Mouse (Mus musculus) hindbrain, embryonic 16.5 days (tissue): Measurements from ENCODE around the gene Hacd1. TPM values are rescaled to one million over a fixed set of nuclear protein-coding genes. Genes with fewer than 3 reads are reported as not detected.

Experiments
- ATAC-seq: fragments of 200-750 bp; cut with Nextera tagmentation; 2 replicates; pipeline ENCODE4 v1.8.0; 2017; ENCODE audit warnings: moderate TSS enrichment, moderate library complexity
- H3K27ac ChIP-seq: fragments of 300-500 bp; sonication (generic); 2 replicates; pipeline ENCODE4 v1.5.1; 2014; ENCODE audit warnings: low read depth, mild to moderate bottlenecking, control low read depth, low read length, moderate library complexity
- H3K27me3 ChIP-seq: fragments of 300-500 bp; sonication (generic); replicated peaks from 2 replicates; pipeline ENCODE4 v1.6.1; 2014; ENCODE audit warnings: low read length; ENCODE audit not compliant: control insufficient read depth, insufficient read depth
- H3K36me3 ChIP-seq: fragments of 300-500 bp; sonication (generic); 2 replicates; pipeline ENCODE4 v1.6.1; 2014; ENCODE audit warnings: mild to moderate bottlenecking, low read length, moderate library complexity, mixed read lengths; ENCODE audit not compliant: control insufficient read depth, insufficient read depth
- H3K4me1 ChIP-seq: fragments of 300-500 bp; sonication (generic); 2 replicates; pipeline ENCODE4 v1.6.1; 2014; ENCODE audit warnings: low read depth, low read length; ENCODE audit not compliant: control insufficient read depth, insufficient read depth
- H3K4me2 ChIP-seq: fragments of 300-500 bp; sonication (generic); 2 replicates; pipeline ENCODE4 v1.6.1; 2014; ENCODE audit warnings: mild to moderate bottlenecking, low read length, control low read depth, moderate library complexity
- H3K4me3 ChIP-seq: fragments of 300-500 bp; sonication (generic); 2 replicates; pipeline ENCODE4 v1.5.1; 2014; ENCODE audit warnings: mild to moderate bottlenecking, low read length, control low read depth, moderate library complexity
- H3K9ac ChIP-seq: fragments of 300-500 bp; sonication (generic); 2 replicates; pipeline ENCODE4 v1.6.1; 2014; ENCODE audit warnings: low read depth, mild to moderate bottlenecking, control low read depth, low read length, moderate library complexity
- H3K9me3 ChIP-seq: fragments of 300-500 bp; sonication (generic); 2 replicates; pipeline ENCODE4 v1.6.1; 2014; ENCODE audit warnings: mild to moderate bottlenecking, low read length, moderate library complexity; ENCODE audit not compliant: control insufficient read depth
- WGBS: fragments of 180-500 bp; shearing (Covaris S2); extraction: QIAGEN DNeasy Blood & Tissue Kit; methylation state at CpG from one replicate; pipeline ENCODE4 v1.1.7; 2014; 5-methylcytosine and 5-hydroxymethylcytosine counted together
- polyA plus RNA-seq: library from polyadenylated mRNA; unstranded; fragments of >200 nt; fragmentation: Nextera tagmentation; extraction: Ambion mirVana; gene quantifications from 2 replicates; pipeline ENCODE4 v1.2.1, GENCODE M21; 2015

Gene Hacd1
- polyA plus RNA-seq, 1 experiment from 2014 or later: 84.2 TPM

DNA sequence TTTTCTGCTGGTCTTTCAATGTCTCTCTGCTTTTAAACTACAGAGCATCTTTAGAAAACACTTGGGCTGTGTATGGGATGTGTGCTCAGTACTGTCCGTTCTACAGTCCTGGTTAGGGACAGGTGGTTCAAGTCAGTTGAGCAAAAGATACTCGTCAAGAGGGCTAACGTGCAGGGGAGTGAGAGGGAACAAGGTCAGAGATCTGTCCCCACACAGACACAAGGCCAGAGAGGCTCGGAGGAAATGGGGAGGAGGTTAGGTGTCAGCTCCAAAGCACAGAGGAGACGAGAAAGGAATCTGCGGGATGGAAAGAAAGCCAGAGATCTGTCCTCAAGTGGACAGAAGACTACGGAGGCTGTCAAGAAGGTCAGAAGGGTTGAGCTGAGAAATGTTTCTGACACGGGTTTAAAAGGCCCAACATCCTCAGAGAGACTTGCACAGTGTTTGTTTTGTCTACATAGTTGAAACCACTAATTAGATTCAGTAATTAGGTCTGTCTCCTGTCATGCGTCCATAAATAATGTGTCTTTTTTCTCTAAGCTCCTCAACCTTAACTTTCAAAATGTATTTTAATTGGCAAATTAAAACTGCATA lies 12.3 kb downstream of the Hacd1 start:
- WGBS: 58% methylated on average over 9 of the region's 9 CpGs
- Histone ChIP-seq H3K9ac (no peak overlapping the region), H3K36me3 (peaks cover 5% of the 10 kb centered on the region; the same call in 1 of the 2 replicates), H3K4me2 (no peak overlapping the region), H3K27ac (no peak overlapping the region), H3K4me3 (no peak overlapping the region), H3K27me3 (no peaks in the 10 kb centered on the region), H3K9me3 (no peaks in the 10 kb centered on the region), H3K4me1 (no peaks in the 10 kb centered on the region)
- ATAC-seq: no peak

DNA sequence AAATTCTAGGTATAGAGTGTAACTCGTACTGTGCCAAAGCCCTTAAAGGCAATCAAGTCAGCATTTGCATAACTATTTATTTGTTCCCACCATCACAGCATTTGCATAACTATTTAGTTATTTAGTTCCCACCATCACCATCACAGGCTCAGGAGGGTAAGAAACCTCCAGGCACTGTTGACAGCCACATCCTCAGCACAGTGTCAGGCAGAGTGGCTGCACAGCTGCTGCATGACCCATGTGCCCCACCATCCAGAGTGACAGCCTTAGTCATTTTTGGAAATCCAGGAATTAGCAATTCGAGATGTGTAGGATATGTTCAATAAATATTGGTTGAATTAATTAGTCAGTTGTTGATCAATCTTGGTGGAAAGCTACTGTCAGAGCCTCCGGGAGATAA lies 12.9 kb downstream of the Hacd1 start:
- no peaks in the 10 kb centered on the region for H3K4me1 ChIP-seq
- 71% methylated on average over 3 of the region's 3 CpGs for whole genome bisulfite sequencing
- no peak overlapping the region for H3K9ac ChIP-seq
- H3K4me3 ChIP-seq: no peak overlapping the region
- H3K4me2 ChIP-seq: no peak overlapping the region
- no peak for ATAC-seq
- H3K27ac ChIP-seq: no peak overlapping the region
- no peaks in the 10 kb centered on the region for H3K9me3 ChIP-seq
- H3K36me3 ChIP-seq: peaks cover 5% of the 10 kb centered on the region; the same call in 1 of the 2 replicates
- H3K27me3 ChIP-seq: no peaks in the 10 kb centered on the region

GRCm38 (mm10) chr2:14041249-14041648 lies 14.7 kb downstream of the Hacd1 start:
- Histone ChIP-seq H3K4me2 (no peak overlapping the region), H3K27me3 (no peaks in the 10 kb centered on the region), H3K27ac (no peak overlapping the region), H3K9ac (no peak overlapping the region), H3K4me3 (no peak overlapping the region), H3K9me3 (no peaks in the 10 kb centered on the region), H3K4me1 (no peaks in the 10 kb centered on the region), H3K36me3 (peaks cover 5% of the 10 kb centered on the region; the same call in 1 of the 2 replicates)
- no peak for ATAC-seq
- WGBS: 98% methylated on average over 2 of the region's 2 CpGs

- Histone ChIP-seq H3K9ac (no peak overlapping the region), H3K9me3 (no peaks in the 10 kb centered on the region), H3K4me1 (no peaks in the 10 kb centered on the region), H3K27me3 (no peaks in the 10 kb centered on the region), H3K36me3 (no peaks in the 10 kb centered on the region), H3K27ac (no peak overlapping the region), H3K4me3 (no peak overlapping the region), H3K4me2 (no peak overlapping the region)
- WGBS: 92% methylated on average over 1 of the region's 1 CpGs
- no peak for ATAC-seq
Observed at GRCm38 (mm10) chr2:14019228-14019627, 36.7 kb downstream of the Hacd1 start.

- no peaks in the 10 kb centered on the region for H3K9me3 ChIP-seq
Observed at GRCm38 (mm10) chr2:14005121-14005520, 50.8 kb downstream of the Hacd1 start.

DNA sequence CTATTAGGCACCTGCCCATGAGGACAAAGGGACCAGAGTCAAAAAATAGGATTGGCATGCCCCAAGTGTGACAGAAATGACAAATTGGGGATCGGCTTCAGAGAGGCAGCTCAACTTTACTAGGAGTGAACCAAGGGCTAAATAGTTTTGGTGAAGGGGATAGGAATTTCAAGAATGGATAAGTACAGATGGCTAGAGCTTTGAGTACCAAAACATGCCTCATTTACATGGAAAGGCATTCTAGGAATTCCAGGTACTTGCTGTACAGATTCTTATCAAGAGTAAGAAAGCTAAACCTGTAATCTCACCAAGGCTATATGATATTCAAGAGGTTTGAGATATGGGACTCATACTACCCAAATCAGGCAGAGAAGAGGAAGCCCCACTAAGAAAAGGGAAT lies 95.8 kb downstream of the Hacd1 start:
- ATAC-seq: no peak
- H3K4me1 ChIP-seq: no peaks in the 10 kb centered on the region
- WGBS: 94% methylated on average over 1 of the region's 1 CpGs
- H3K9me3 ChIP-seq: no peaks in the 10 kb centered on the region
- H3K4me2 ChIP-seq: no peak overlapping the region
- H3K4me3 ChIP-seq: no peak overlapping the region
- no peak overlapping the region for H3K27ac ChIP-seq
- H3K36me3 ChIP-seq: no peaks in the 10 kb centered on the region
- H3K27me3 ChIP-seq: no peaks in the 10 kb centered on the region
- no peak overlapping the region for H3K9ac ChIP-seq

More at GRCm38 (mm10) chr2:14005121-14005520, 50.8 kb downstream of the Hacd1 start:
- 95% methylated on average over 1 of the region's 1 CpGs for WGBS
- H3K9ac ChIP-seq: no peak overlapping the region
- H3K36me3 ChIP-seq: no peaks in the 10 kb centered on the region
- no peak overlapping the region for H3K4me2 ChIP-seq
- no peak overlapping the region for H3K27ac ChIP-seq
- no peak overlapping the region for H3K4me3 ChIP-seq
- no peaks in the 10 kb centered on the region for H3K27me3 ChIP-seq
- no peaks in the 10 kb centered on the region for H3K4me1 ChIP-seq
- ATAC-seq: no peak

- WGBS: 36% methylated on average over 2 of the region's 2 CpGs
- no peak overlapping the region for H3K27ac ChIP-seq
- no peaks in the 10 kb centered on the region for H3K9me3 ChIP-seq
- no peaks in the 10 kb centered on the region for H3K36me3 ChIP-seq
- no peak overlapping the region for H3K9ac ChIP-seq
- no peak for ATAC-seq
- no peaks in the 10 kb centered on the region for H3K27me3 ChIP-seq
- H3K4me3 ChIP-seq: no peak overlapping the region
- H3K4me1 ChIP-seq: no peaks in the 10 kb centered on the region
- H3K4me2 ChIP-seq: no peak overlapping the region
Observed at GRCm38 (mm10) chr2:13956463-13956862, 99.5 kb downstream of the Hacd1 start.

- Histone ChIP-seq H3K36me3 (no peaks in the 10 kb centered on the region), H3K4me3 (no peak overlapping the region), H3K4me2 (no peak overlapping the region), H3K27ac (no peak overlapping the region), H3K27me3 (no peaks in the 10 kb centered on the region), H3K4me1 (no peaks in the 10 kb centered on the region), H3K9me3 (no peaks in the 10 kb centered on the region), H3K9ac (no peak overlapping the region)
- WGBS: 67% methylated on average over 2 of the region's 2 CpGs
- ATAC-seq: no peak
Observed at GRCm38 (mm10) chr2:13938118-13938517, 117.8 kb downstream of the Hacd1 start.

DNA sequence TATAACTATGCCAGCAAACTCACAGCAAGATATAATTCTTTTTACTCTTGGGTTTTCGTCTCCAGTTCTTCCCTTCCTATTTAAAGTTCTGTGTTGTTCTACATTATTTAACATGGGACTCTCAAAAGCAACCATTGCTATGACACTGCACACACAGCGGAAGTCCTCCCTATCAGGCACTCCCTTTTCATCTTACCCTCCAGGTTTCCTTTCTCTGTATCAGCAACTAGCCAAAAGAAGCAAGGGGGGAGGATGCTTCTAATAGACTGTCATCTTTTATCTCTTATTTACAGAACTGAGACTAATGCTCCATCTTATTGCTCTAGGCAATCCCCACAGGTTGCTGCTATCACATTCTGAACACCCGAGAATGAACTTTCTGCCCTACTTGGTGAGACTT lies 120.6 kb downstream of the Hacd1 start:
- Histone ChIP-seq H3K36me3 (no peaks in the 10 kb centered on the region), H3K27ac (no peak overlapping the region), H3K27me3 (no peaks in the 10 kb centered on the region), H3K4me1 (no peaks in the 10 kb centered on the region), H3K4me2 (no peak overlapping the region), H3K4me3 (no peak overlapping the region), H3K9me3 (no peaks in the 10 kb centered on the region), H3K9ac (no peak overlapping the region)
- no peak for ATAC-seq
- WGBS: 74% methylated on average over 3 of the region's 3 CpGs

DNA sequence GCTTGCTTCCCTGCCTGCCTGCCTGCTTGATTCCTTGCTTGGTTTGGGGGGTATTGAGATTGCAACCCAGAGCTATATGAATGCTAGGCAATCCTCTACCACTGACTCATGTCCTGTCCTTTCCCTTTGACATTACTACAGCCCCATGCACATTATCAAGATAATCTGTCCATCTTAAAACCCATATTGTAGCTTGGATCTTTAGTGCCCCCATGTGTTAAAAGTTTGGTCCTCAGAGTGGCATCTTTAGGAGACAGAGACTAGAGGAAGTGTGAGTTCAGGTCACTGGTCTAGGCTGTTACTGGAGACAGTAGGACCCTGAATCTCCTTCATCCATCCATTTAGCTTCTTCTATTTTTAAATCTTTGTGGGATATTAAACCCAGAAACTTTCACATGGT lies 123.7 kb downstream of the Hacd1 start:
- H3K9me3 ChIP-seq: no peaks in the 10 kb centered on the region
- H3K4me2 ChIP-seq: no peak overlapping the region
- no peak overlapping the region for H3K27ac ChIP-seq
- H3K27me3 ChIP-seq: no peaks in the 10 kb centered on the region
- H3K9ac ChIP-seq: no peak overlapping the region
- H3K4me1 ChIP-seq: no peaks in the 10 kb centered on the region
- H3K36me3 ChIP-seq: no peaks in the 10 kb centered on the region
- no peak overlapping the region for H3K4me3 ChIP-seq
- ATAC-seq: no peak
